8 mouse cellular contexts compared by ENCODE assay signal in the genomic region with DNA sequence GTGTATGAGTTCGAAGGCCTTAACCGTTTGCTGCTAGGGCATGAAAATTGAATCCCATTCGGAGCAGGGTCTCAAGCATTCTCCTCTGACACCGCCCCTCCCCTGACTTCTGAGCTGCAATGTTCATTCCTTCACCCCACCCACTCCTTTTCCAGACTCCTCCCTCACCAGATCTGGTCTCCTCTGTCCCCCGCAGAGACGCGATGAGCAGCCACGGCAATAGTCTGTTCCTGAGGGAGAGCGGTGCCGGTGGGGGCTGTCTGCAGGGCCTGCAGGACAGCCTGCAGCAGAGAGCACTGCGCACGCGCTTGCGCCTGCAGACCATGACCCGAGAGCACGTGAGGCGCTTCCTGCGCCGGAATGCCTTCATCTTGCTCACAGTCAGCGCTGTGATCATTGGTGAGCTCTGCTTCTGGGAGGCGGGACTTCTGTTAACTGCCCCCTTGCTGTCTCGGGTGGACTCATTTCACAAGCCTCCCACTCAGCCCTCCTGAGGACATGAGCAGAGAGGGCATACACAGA. TPM values are rescaled to one million over a fixed set of nuclear protein-coding genes. Genes with fewer than 3 reads are reported as not detected.
DNase-seq lines count a peak whose midpoint lies in the region; ATAC-seq and TF ChIP-seq lines count a peak whose summit lies in the region.

No protein-coding gene starts in this region.

- TF ChIP-seq POLR2A in lung, adult 2 months (IDR thresholded peaks at IDR 0.05; ENCODE audit: borderline replicate concordance, extremely low read depth, low read depth, low read length), result peak; percentile 30; the same call in 1 of the 2 replicates

- TF ChIP-seq CTCF in lung, adult 2 months (IDR thresholded peaks at IDR 0.05; ENCODE audit: insufficient read depth, low read length), result no peak

- peak overlapping the region; percentile 78 for H3K27ac ChIP-seq in hindbrain, embryonic 12.5 days

- H3K9me3 ChIP-seq in hindbrain, embryonic 12.5 days (replicated peaks), result no peaks in the 10 kb centered on the region

- WGBS in hindbrain, embryonic 12.5 days, result 5% methylated on average over 22 of the region's 22 CpGs
- 7% methylated on average over 22 of the region's 22 CpGs for WGBS in lung, adult 2 months

- H3K36me3 ChIP-seq in hindbrain, embryonic 12.5 days, result no peaks in the 10 kb centered on the region

- H3K4me1 ChIP-seq in hindbrain, embryonic 12.5 days, result peaks cover 4% of the 10 kb centered on the region; the same call in 1 of the 2 replicates
- H3K4me1 ChIP-seq in lung, adult 2 months (ENCODE audit: control insufficient read depth, insufficient read depth, low read length), result no peaks in the 10 kb centered on the region

- peak; percentile 39; the same call in 1 of the 2 replicates for ATAC-seq in common myeloid progenitor, adult 5-6 weeks (replicated peaks; ENCODE audit: low read depth, poor library complexity, severe bottlenecking)
- peak; percentile 95 for ATAC-seq in hindbrain, embryonic 12.5 days (ENCODE audit: low FRiP score)

- peak overlapping the region; percentile 64 for H3K4me2 ChIP-seq in hindbrain, embryonic 12.5 days (replicated peaks)

- no peaks in the 10 kb centered on the region for H3K27me3 ChIP-seq in hindbrain, embryonic 12.5 days

- peak overlapping the region; percentile 63 for H3K9ac ChIP-seq in hindbrain, embryonic 12.5 days

- peak overlapping the region; percentile 46 for H3K4me3 ChIP-seq in hindbrain, embryonic 12.5 days
- H3K4me3 ChIP-seq in lung, adult 2 months (replicated peaks; ENCODE audit: extremely low read depth, low read depth, low read length), result peak overlapping the region; percentile 71

- DNase-seq in ZHBTc4 (ENCODE audit: low read depth, low spot score), result peak; percentile 84
- peak; percentile 48 for DNase-seq in gastrocnemius, adult 18-20 months (ENCODE audit: low spot score)
- peak; percentile 95 for DNase-seq in layer of hippocampus, adult 9-11 months
- peak; percentile 25 for DNase-seq in lung, adult 2 months
- peak; percentile 79 for DNase-seq in ovary, postnatal 36 days (ENCODE audit: low spot score)
- peak; percentile 29 to 63 for DNase-seq in urinary bladder, postnatal 36 days (ENCODE audit: low spot score in 2 of 2)

RNA-seq across cellular contexts. Expression of a gene that starts 7.3 kb away (rescaled TPM):
- not detected in 2 replicates for total RNA-seq in common myeloid progenitor, adult 5-6 weeks (2017)
- not detected for total RNA-seq in gastrocnemius, adult 18-20 months (2021)
- polyA plus RNA-seq in hindbrain, embryonic 12.5 days (2016; fragmentation: Nextera tagmentation; extraction: Ambion mirVana), result 2.0 and 2.2 TPM in 2 replicates
- 0.25 and 0.50 TPM in 2 replicates for polyA plus RNA-seq in lung, adult 2 months (2012; rRNA removed)

RNA-seq across cellular contexts. Expression of a gene that starts 34.8 kb away (rescaled TPM):
- total RNA-seq in common myeloid progenitor, adult 5-6 weeks (2017), result not detected in 2 replicates
- not detected for total RNA-seq in gastrocnemius, adult 18-20 months (2021)
- 0.17 and 0.31 TPM in 2 replicates for polyA plus RNA-seq in hindbrain, embryonic 12.5 days (2016; fragmentation: Nextera tagmentation; extraction: Ambion mirVana)
- polyA plus RNA-seq in lung, adult 2 months (2012; rRNA removed), result not detected in 2 replicates

Comparison
In these comparisons a context has a peak if more than half of its experiments do, and no peak if none do; other contexts are left out.
1. Peak in every context shown above with its lines: DNase-seq, ATAC-seq, H3K4me3 ChIP-seq and H3K27ac ChIP-seq.
2. DNase-seq: peak in every context shown above with its lines; median percentile 95 in layer of hippocampus, adult 9-11 months; 84 in ZHBTc4; 79 in ovary, postnatal 36 days; 48 in gastrocnemius, adult 18-20 months; 46 in urinary bladder, postnatal 36 days; 25 in lung, adult 2 months.